Mouse (Mus musculus): ENCODE data around the gene Tcea3. TPM values are rescaled to one million over a fixed set of nuclear protein-coding genes. Genes with fewer than 3 reads are reported as not detected.

Tcea3 gene
- polyA plus RNA-seq, 1 experiment from 2014 or later, result 19.2 TPM

- Histone ChIP-seq H3K9me3 (replicated peaks) (no peaks in the 10 kb centered on the region), H3K36me3 (peaks cover 5% of the 10 kb centered on the region; the same call in 1 of the 2 replicates), H3K4me2 (replicated peaks) (peak overlapping the region; percentile 92), H3K4me1 (peaks cover 45% of the 10 kb centered on the region), H3K9ac (no peak overlapping the region), H3K27ac (replicated peaks) (peak overlapping the region; percentile 67), H3K27me3 (peaks cover 42% of the 10 kb centered on the region), H3K4me3 (replicated peaks) (0 out of 2 replicates have a peak overlapping the region, but pooled peaks have one; percentile 54)
- ATAC-seq (ENCODE audit: insufficient number of reproducible peaks, low FRiP score, low TSS enrichment, low read depth), result peak; percentile 30; the same call in 1 of the 2 replicates
- 27% methylated on average over 9 of the region's 9 CpGs for WGBS
These were observed 2.3 kb downstream of the Tcea3 start for GRCm38 (mm10) chr4:136249780-136250179.

- H3K9me3 ChIP-seq (replicated peaks), result no peaks in the 10 kb centered on the region
- no peaks in the 10 kb centered on the region for H3K27me3 ChIP-seq
- no peak overlapping the region for H3K27ac ChIP-seq (replicated peaks)
- H3K36me3 ChIP-seq, result no peaks in the 10 kb centered on the region
- no peak for ATAC-seq (ENCODE audit: insufficient number of reproducible peaks, low FRiP score, low TSS enrichment, low read depth)
- no peak overlapping the region for H3K4me3 ChIP-seq (replicated peaks)
- H3K9ac ChIP-seq, result no peak overlapping the region
- WGBS, result 68% methylated on average over 6 of the region's 6 CpGs
- H3K4me1 ChIP-seq, result no peaks in the 10 kb centered on the region
- H3K4me2 ChIP-seq (replicated peaks), result no peak overlapping the region
These were observed 8.4 kb downstream of the Tcea3 start for GRCm38 (mm10) chr4:136255919-136256318.

DNA sequence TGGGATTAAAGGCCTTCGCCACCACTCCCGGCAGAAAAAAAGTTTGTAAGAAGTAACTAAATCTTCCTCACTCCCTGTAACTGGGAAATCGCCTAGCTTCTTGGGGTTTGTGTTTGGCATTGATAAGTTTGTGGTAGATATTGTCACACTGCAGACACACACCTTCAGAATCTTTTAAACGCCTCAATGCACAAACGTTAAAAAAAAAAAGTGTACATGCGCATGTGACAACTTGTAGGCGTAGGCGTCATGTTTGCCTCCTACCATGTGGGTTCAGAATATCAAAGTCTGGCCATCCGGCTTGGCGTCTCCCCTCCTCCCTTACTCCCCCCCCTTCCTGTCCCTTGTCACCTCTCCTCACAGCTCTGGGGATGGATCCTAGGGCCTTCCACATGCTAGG lies 9.2 kb downstream of the Tcea3 start:
- Histone ChIP-seq H3K27me3 (no peaks in the 10 kb centered on the region), H3K9ac (no peak overlapping the region), H3K27ac (replicated peaks) (no peak overlapping the region), H3K4me1 (no peaks in the 10 kb centered on the region), H3K4me2 (replicated peaks) (no peak overlapping the region), H3K9me3 (replicated peaks) (no peaks in the 10 kb centered on the region), H3K4me3 (replicated peaks) (no peak overlapping the region), H3K36me3 (no peaks in the 10 kb centered on the region)
- no peak for ATAC-seq (ENCODE audit: insufficient number of reproducible peaks, low FRiP score, low TSS enrichment, low read depth)
- WGBS, result 73% methylated on average over 10 of the region's 10 CpGs

- H3K4me2 ChIP-seq (replicated peaks), result no peak overlapping the region
- H3K9ac ChIP-seq, result no peak overlapping the region
- H3K4me1 ChIP-seq, result no peaks in the 10 kb centered on the region
- H3K27me3 ChIP-seq, result no peaks in the 10 kb centered on the region
- H3K4me3 ChIP-seq (replicated peaks), result no peak overlapping the region
- no peaks in the 10 kb centered on the region for H3K36me3 ChIP-seq
- no peak for ATAC-seq (ENCODE audit: insufficient number of reproducible peaks, low FRiP score, low TSS enrichment, low read depth)
- 62% methylated on average over 3 of the region's 3 CpGs for WGBS
- no peak overlapping the region for H3K27ac ChIP-seq (replicated peaks)
- H3K9me3 ChIP-seq (replicated peaks), result no peaks in the 10 kb centered on the region
These were observed 12.4 kb downstream of the Tcea3 start for GRCm38 (mm10) chr4:136259916-136260315.

GRCm38 (mm10) chr4:136260491-136261180 lies 13.1 kb downstream of the Tcea3 start:
- Histone ChIP-seq H3K4me2 (replicated peaks) (no peak overlapping the region), H3K9ac (no peak overlapping the region), H3K9me3 (replicated peaks) (no peaks in the 10 kb centered on the region), H3K27ac (replicated peaks) (no peak overlapping the region; the same call in 1 of the 2 replicates), H3K4me1 (no peaks in the 10 kb centered on the region), H3K27me3 (no peaks in the 10 kb centered on the region), H3K36me3 (no peaks in the 10 kb centered on the region), H3K4me3 (replicated peaks) (no peak overlapping the region)
- WGBS, result 39% methylated on average over 10 of the region's 10 CpGs
- no peak for ATAC-seq (ENCODE audit: insufficient number of reproducible peaks, low FRiP score, low TSS enrichment, low read depth)

DNA sequence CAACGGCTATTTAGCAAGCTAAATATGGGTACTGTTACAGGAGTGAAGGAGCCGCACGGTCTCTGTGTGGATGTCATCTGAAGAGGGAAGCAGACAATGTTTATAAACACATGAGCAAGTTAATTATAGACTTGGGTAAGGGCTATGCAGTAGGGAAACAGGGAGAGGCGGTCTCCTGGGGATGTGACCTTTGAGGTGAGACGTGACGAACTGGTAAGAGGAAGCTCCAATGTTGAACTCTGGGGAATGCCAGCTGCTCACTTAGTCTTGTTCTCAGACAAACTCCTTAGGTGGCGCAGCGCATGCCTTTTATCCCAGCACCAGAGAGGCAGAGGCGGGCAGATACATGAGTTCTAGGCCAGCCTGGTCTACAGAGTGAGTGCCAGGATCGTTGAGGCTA lies 14.4 kb downstream of the Tcea3 start:
- no peak for ATAC-seq (ENCODE audit: insufficient number of reproducible peaks, low FRiP score, low TSS enrichment, low read depth)
- WGBS, result 64% methylated on average over 10 of the region's 10 CpGs
- Histone ChIP-seq H3K36me3 (no peaks in the 10 kb centered on the region), H3K4me1 (no peaks in the 10 kb centered on the region; the same call in 1 of the 2 replicates), H3K4me3 (replicated peaks) (no peak overlapping the region), H3K9ac (no peak overlapping the region), H3K27me3 (no peaks in the 10 kb centered on the region), H3K9me3 (replicated peaks) (no peaks in the 10 kb centered on the region), H3K4me2 (replicated peaks) (no peak overlapping the region), H3K27ac (replicated peaks) (no peak overlapping the region)

DNA sequence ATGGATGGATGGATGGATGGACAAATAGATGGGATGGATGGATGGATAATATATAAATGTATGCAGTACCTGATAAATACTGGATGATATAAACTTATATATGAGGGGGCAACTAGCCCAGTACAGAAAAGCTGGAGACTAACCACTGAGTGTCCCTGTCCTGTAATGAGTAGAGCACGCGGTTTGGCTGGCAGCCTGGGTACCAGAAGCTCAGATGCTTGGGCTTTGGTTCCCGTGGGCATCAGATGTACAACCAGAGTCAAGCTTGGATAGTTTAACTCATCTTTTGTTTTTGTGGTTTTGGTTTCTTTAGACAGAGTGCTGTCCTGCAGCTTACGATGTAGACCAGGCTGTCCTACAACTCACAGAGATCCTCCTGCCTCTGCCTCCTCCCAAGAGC lies 16.0 kb downstream of the Tcea3 start:
- H3K36me3 ChIP-seq, result no peaks in the 10 kb centered on the region
- 87% methylated on average over 4 of the region's 4 CpGs for WGBS
- H3K4me3 ChIP-seq (replicated peaks), result no peak overlapping the region
- H3K27ac ChIP-seq (replicated peaks), result no peak overlapping the region
- H3K9me3 ChIP-seq (replicated peaks), result no peaks in the 10 kb centered on the region
- H3K4me1 ChIP-seq, result no peaks in the 10 kb centered on the region; the same call in 1 of the 2 replicates
- no peak overlapping the region for H3K9ac ChIP-seq
- H3K4me2 ChIP-seq (replicated peaks), result no peak overlapping the region
- ATAC-seq (ENCODE audit: insufficient number of reproducible peaks, low FRiP score, low TSS enrichment, low read depth), result no peak
- H3K27me3 ChIP-seq, result no peaks in the 10 kb centered on the region

DNA sequence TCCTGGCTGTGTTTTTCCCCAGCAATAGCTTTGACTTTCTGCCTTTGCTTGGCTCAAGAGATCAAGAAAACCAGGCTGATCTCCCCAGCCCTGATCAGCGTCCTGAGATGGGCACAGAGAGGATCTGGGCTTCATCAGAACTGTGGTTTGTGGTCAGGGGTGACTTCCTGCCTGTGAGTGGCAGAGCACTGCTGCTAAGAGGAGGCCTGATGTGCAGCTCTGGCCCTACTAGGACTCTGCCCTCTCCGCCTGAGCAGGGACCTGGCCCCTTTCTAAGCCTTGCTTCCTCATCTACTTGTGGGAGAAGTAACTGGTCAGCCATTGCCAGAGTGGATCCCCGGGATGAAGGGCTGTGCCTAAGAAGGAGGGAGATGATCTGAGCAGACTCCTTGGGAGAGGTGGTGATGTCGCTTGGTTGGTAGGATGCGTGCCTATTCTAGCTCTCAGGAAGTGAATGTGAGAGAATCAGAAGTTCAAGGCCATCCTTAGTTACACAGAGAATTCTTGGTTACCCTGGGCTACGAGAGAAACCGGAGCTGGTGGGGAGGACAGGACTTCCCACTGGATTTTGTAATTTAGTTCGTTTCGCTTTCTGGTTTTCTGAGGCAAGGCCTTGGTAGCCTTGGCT lies 19.3 kb downstream of the Tcea3 start:
- Histone ChIP-seq H3K4me3 (replicated peaks) (no peak overlapping the region), H3K27me3 (no peaks in the 10 kb centered on the region), H3K9ac (no peak overlapping the region), H3K36me3 (no peaks in the 10 kb centered on the region), H3K27ac (replicated peaks) (no peak overlapping the region), H3K4me1 (no peaks in the 10 kb centered on the region; the same call in 1 of the 2 replicates), H3K9me3 (replicated peaks) (no peaks in the 10 kb centered on the region), H3K4me2 (replicated peaks) (no peak overlapping the region)
- no peak for ATAC-seq (ENCODE audit: insufficient number of reproducible peaks, low FRiP score, low TSS enrichment, low read depth)
- WGBS, result 72% methylated on average over 9 of the region's 9 CpGs

GRCm38 (mm10) chr4:136268912-136269311 lies 21.4 kb downstream of the Tcea3 start:
- no peaks in the 10 kb centered on the region for H3K27me3 ChIP-seq
- no peak overlapping the region for H3K4me2 ChIP-seq (replicated peaks)
- WGBS, result 69% methylated on average over 1 of the region's 1 CpGs
- H3K4me1 ChIP-seq, result no peaks in the 10 kb centered on the region; the same call in 1 of the 2 replicates
- H3K27ac ChIP-seq (replicated peaks), result no peak overlapping the region
- H3K4me3 ChIP-seq (replicated peaks), result no peak overlapping the region
- H3K36me3 ChIP-seq, result peaks cover 8% of the 10 kb centered on the region; the same call in 1 of the 2 replicates
- H3K9ac ChIP-seq, result no peak overlapping the region
- ATAC-seq (ENCODE audit: insufficient number of reproducible peaks, low FRiP score, low TSS enrichment, low read depth), result peak; percentile 84
- H3K9me3 ChIP-seq (replicated peaks), result peaks cover 9% of the 10 kb centered on the region

GRCm38 (mm10) chr4:136270648-136271047 lies 23.1 kb downstream of the Tcea3 start:
- 80% methylated on average over 8 of the region's 8 CpGs for WGBS
- H3K9me3 ChIP-seq (replicated peaks), result peaks cover 9% of the 10 kb centered on the region
- no peaks in the 10 kb centered on the region; the same call in 1 of the 2 replicates for H3K27me3 ChIP-seq
- no peak overlapping the region for H3K27ac ChIP-seq (replicated peaks)
- no peak overlapping the region for H3K4me3 ChIP-seq (replicated peaks)
- ATAC-seq (ENCODE audit: insufficient number of reproducible peaks, low FRiP score, low TSS enrichment, low read depth), result no peak
- no peak overlapping the region for H3K4me2 ChIP-seq (replicated peaks)
- peaks cover 8% of the 10 kb centered on the region; the same call in 1 of the 2 replicates for H3K36me3 ChIP-seq
- no peaks in the 10 kb centered on the region; the same call in 1 of the 2 replicates for H3K4me1 ChIP-seq
- H3K9ac ChIP-seq, result no peak overlapping the region

DNA sequence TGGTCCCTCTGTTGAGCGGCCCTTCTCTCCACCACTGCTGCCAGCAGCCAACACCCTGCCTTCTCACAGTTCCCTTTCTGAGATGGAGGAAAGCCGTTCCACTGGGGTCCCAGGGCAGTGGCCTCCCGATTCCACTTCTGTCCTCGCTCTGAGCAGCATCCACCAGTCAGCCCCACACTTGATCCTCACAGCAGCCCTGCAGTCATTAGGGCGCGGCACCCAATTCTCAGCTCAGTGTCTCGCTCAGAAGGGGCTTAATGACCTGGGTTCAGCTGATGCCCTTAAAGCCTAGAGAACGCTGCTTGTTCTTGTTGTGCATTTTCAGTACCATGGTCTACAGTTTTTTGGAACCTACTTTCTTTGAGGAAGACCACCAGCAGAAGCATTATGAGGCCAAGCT lies 33.6 kb downstream of the Tcea3 start:
- H3K9ac ChIP-seq, result no peak overlapping the region
- H3K27me3 ChIP-seq, result no peaks in the 10 kb centered on the region
- H3K9me3 ChIP-seq (replicated peaks), result no peaks in the 10 kb centered on the region
- H3K36me3 ChIP-seq, result no peaks in the 10 kb centered on the region
- H3K4me2 ChIP-seq (replicated peaks), result no peak overlapping the region
- peaks cover 27% of the 10 kb centered on the region for H3K4me1 ChIP-seq
- 84% methylated on average over 8 of the region's 8 CpGs for WGBS
- H3K27ac ChIP-seq (replicated peaks), result no peak overlapping the region
- ATAC-seq (ENCODE audit: insufficient number of reproducible peaks, low FRiP score, low TSS enrichment, low read depth), result no peak
- H3K4me3 ChIP-seq (replicated peaks), result no peak overlapping the region
